Mouse (Mus musculus) embryonic facial prominence, embryonic 14.5 days (tissue): ENCODE measurements around the gene Kifc1. TPM values are rescaled to one million over a fixed set of nuclear protein-coding genes. Genes with fewer than 3 reads are reported as not detected.
A peak's percentile ranks its signal among the peaks of the same experiment; 100 is the strongest.

ENCODE experiments used
- ATAC-seq: fragments of 200-750 bp; cut with Nextera tagmentation; 2 replicates; pipeline ENCODE4 v1.8.0; 2017; ENCODE audit warnings: low read depth, moderate number of reproducible peaks, moderate TSS enrichment
- DNase-seq: peaks from one replicate; pipeline ENCODE4 v3.0.0-alpha.2; 2015; ENCODE audit warnings: low spot score
- H3K27ac ChIP-seq: fragments of 300-500 bp; sonication (generic); replicated peaks from 2 replicates; pipeline ENCODE4 v1.5.1; 2014; ENCODE audit warnings: low read depth, mild to moderate bottlenecking, low read length, moderate library complexity
- H3K27me3 ChIP-seq: fragments of 300-500 bp; sonication (generic); replicated peaks from 2 replicates; pipeline ENCODE4 v1.6.1; 2014; ENCODE audit warnings: low read length; ENCODE audit not compliant: control insufficient read depth, insufficient read depth
- H3K36me3 ChIP-seq: fragments of 300-500 bp; sonication (generic); 2 replicates; pipeline ENCODE4 v1.6.1; 2014; ENCODE audit warnings: low read length, mixed read lengths; ENCODE audit not compliant: control insufficient read depth, insufficient read depth
- H3K4me1 ChIP-seq: fragments of 300-500 bp; sonication (generic); 2 replicates; pipeline ENCODE4 v1.6.1; 2014; ENCODE audit warnings: antibody characterized with exemption, low read length; ENCODE audit not compliant: control insufficient read depth, insufficient read depth
- H3K4me2 ChIP-seq: fragments of 300-500 bp; sonication (generic); 2 replicates; pipeline ENCODE4 v1.6.1; 2014; ENCODE audit warnings: low read depth, mild to moderate bottlenecking, low read length, moderate library complexity, mixed read lengths
- H3K4me3 ChIP-seq: fragments of 300-500 bp; sonication (generic); 2 replicates; pipeline ENCODE4 v1.5.1; 2014; ENCODE audit warnings: low read depth, mild to moderate bottlenecking, low read length
- H3K9ac ChIP-seq: fragments of 300-500 bp; sonication (generic); 2 replicates; pipeline ENCODE4 v1.6.1; 2014; ENCODE audit warnings: low read depth, mild to moderate bottlenecking, low read length, moderate library complexity, mixed read lengths
- H3K9me3 ChIP-seq: fragments of 300-500 bp; sonication (generic); 2 replicates; pipeline ENCODE4 v1.6.1; 2016; ENCODE audit warnings: low read length; ENCODE audit not compliant: control insufficient read depth
- WGBS: fragments of 180-500 bp; shearing (Covaris S2); extraction: QIAGEN DNeasy Blood & Tissue Kit; methylation state at CpG from one replicate; pipeline ENCODE4 v1.1.7; 2014; 5-methylcytosine and 5-hydroxymethylcytosine counted together
- polyA plus RNA-seq: library from polyadenylated mRNA; unstranded; fragments of >200 nt; fragmentation: Nextera tagmentation; extraction: Ambion mirVana; gene quantifications from 2 replicates; pipeline ENCODE4 v1.2.1, GENCODE M21; 2014

Kifc1 gene
- polyA plus RNA-seq, 1 experiment from 2014 or later, result 5.9 TPM

GRCm38 (mm10) chr17:33930280-33931158, 40.1 kb upstream of the Kifc1 start:
- H3K9me3 ChIP-seq, result no peaks in the 10 kb centered on the region
- ATAC-seq (peak; percentile 26), DNase-seq (peak; percentile 77)
- peak overlapping the region; percentile 91 for H3K27ac ChIP-seq
- H3K4me2 ChIP-seq, result peak overlapping the region; percentile 96
- peaks cover 12% of the 10 kb centered on the region for H3K4me1 ChIP-seq
- H3K27me3 ChIP-seq, result no peaks in the 10 kb centered on the region
- H3K4me3 ChIP-seq, result peak overlapping the region; percentile 81
- 1% methylated on average over 36 of the region's 45 CpGs for WGBS
- H3K36me3 ChIP-seq, result peaks cover 38% of the 10 kb centered on the region
- peak overlapping the region; percentile 79 for H3K9ac ChIP-seq

GRCm38 (mm10) chr17:33929371-33930279, 39.2 kb upstream of the Kifc1 start, which contains the start of gene Rgl2:
Rgl2 (plus strand) TSS chr17:33929543.
- DNase-seq (peak; percentile 95), ATAC-seq (peak; percentile 90)
- Histone ChIP-seq H3K4me3 (peak within 1 kb of the TSS; percentile 81), H3K27me3 (no peaks in the 10 kb centered on the region), H3K9ac (peak within 1 kb of the TSS; percentile 79), H3K27ac (peak within 1 kb of the TSS; percentile 91), H3K4me1 (peaks cover 12% of the 10 kb centered on the region), H3K36me3 (peaks cover 33% of the 10 kb centered on the region), H3K9me3 (no peaks in the 10 kb centered on the region), H3K4me2 (peak within 1 kb of the TSS; percentile 96)
- 1% methylated on average over 38 of the region's 80 CpGs for WGBS

- Histone ChIP-seq H3K36me3 (peaks cover 27% of the 10 kb centered on the region), H3K9me3 (no peaks in the 10 kb centered on the region), H3K27me3 (no peaks in the 10 kb centered on the region), H3K4me2 (peak overlapping the region; percentile 96), H3K9ac (peak overlapping the region; percentile 79), H3K4me1 (peaks cover 12% of the 10 kb centered on the region), H3K4me3 (peak overlapping the region; percentile 81), H3K27ac (no peak overlapping the region)
- 63% methylated on average over 21 of the region's 21 CpGs for WGBS
- DNase-seq (no peak), ATAC-seq (no peak)
Observed at GRCm38 (mm10) chr17:33928251-33928947, 37.9 kb upstream of the Kifc1 start.

DNA sequence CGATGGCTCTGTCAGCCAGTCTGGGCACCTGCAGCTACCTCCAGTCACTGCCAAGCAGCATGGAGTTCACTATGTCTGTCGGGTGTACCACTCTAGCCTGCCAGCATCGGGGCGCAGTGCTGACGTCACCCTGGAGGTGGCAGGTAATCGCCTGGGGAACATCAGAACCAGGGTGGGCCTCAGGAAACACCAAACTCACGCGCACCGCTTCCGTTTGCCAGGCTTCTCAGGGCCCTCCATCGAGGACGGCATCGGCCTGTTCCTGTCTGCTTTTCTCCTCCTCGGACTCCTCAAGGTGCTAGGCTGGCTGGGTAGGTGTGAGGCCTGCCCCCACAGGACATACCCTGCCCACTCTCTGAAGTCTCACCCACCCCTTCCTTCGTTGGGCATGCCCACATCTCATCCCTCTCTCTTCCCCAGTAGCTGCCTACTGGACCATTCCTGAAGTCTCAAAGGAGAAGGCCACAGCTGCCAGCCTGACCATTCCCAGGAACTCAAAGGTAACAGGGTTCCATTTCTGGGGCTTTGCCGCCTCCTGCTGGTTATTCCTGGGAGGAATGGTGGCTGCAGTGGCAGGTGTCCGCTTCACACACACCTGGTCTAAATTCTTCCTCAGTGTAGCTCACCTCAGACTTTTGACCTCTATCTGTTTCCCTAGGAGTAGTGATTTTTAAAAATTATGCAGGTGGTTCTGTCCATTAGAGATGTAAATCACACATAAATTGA, 35.9 kb upstream of the Kifc1 start:
- Histone ChIP-seq H3K4me1 (peaks cover 8% of the 10 kb centered on the region), H3K9ac (no peak overlapping the region), H3K9me3 (no peaks in the 10 kb centered on the region), H3K4me3 (no peak overlapping the region), H3K4me2 (no peak overlapping the region), H3K36me3 (peaks cover 16% of the 10 kb centered on the region), H3K27ac (no peak overlapping the region), H3K27me3 (no peaks in the 10 kb centered on the region)
- ATAC-seq (no peak), DNase-seq (no peak)
- WGBS, result 74% methylated on average over 13 of the region's 17 CpGs

DNA sequence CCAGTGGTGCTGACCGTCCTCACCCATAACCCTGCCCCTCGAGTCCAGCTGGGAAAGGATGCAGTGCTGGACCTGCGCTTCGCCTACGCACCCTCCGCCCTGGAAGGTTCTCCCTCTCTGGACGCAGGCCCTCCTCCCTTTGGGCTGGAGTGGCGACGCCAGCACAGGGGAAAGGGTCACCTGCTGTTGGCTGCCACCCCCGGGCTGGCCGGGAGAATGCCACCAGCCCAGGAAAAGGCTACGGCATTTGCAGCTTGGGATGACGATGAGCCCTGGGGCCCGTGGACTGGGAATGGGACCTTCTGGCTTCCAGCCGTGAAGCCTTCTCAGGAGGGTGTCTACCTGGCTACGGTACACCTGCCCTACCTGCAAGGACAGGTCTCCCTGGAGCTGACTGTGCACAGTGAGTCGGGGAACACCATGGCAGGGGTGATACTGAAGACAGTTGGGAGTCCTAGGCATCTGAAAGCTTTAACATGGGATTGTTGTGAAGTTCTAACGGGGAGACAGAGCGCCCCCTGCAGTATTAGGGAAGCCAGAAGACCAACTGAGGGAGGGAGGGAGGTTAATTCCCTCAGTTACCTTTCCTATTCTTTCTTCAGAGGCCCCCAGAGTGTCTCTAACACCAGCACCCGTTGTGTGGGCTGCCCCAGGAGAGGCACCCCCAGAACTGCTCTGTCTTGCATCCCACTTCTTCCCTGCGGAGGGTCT, 35.1 kb upstream of the Kifc1 start:
- H3K27me3 ChIP-seq, result no peaks in the 10 kb centered on the region
- H3K9ac ChIP-seq, result no peak overlapping the region
- H3K9me3 ChIP-seq, result no peaks in the 10 kb centered on the region
- DNase-seq (no peak), ATAC-seq (no peak)
- H3K4me1 ChIP-seq, result peaks cover 5% of the 10 kb centered on the region
- no peak overlapping the region for H3K4me2 ChIP-seq
- H3K36me3 ChIP-seq, result peaks cover 16% of the 10 kb centered on the region
- no peak overlapping the region for H3K27ac ChIP-seq
- WGBS, result 86% methylated on average over 21 of the region's 21 CpGs
- no peak overlapping the region for H3K4me3 ChIP-seq

DNA sequence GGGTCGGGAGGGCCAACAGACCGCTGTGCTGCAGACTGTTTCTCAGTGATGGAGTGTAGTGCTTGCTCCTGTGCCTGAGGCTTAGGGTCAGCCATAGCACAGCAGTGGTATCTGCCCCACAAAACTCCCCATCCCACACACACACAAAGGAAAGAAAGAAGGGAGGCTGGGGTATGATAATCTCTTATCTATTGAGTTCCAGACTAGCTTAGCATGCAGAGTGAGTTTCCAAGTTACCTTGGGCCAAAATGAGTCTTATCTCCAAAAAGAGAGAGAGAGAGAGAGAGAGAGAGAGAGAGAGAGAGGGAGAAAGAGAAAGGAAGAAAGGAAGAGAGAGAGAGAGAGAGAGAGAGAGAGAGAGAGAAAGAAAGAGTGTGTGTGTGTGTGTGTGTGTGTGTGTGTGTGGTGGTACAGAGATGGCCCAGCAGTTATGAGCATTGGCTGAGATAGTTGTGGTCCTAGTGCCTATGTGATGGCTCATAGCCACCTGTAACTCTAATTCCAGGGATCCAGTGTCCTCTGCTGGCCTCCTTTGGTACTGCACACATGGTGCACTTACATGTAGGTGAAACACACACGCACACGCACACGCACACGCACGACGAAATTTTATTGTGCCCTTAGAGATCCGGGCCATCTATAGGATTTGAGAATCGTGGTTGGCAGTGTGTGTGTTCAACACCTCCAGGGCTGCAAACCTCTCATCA, 34.3 kb upstream of the Kifc1 start:
- DNase-seq, result no peak

DNA sequence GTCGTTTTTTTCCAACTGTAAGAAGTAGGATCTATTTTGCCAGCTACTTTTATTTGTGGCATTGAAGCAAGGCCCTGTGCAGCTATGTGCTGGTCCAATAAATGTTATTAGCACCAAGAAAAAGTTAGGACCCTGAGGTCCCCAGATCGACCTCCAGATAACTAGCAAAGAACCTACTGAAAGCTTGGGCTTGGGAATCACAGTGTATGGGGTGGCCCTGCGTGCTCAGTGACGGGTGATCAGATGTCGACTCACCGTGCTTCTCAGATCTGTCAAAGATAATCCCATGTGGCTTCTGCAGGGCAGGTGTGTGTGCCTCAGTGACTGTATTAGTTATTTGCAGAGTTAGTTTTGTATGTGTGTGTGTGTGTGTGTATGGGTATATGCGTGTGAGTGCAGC, 30.9 kb upstream of the Kifc1 start:
- Histone ChIP-seq H3K27ac (no peak overlapping the region), H3K9me3 (no peaks in the 10 kb centered on the region), H3K4me1 (peaks cover 5% of the 10 kb centered on the region), H3K27me3 (no peaks in the 10 kb centered on the region), H3K4me3 (no peak overlapping the region), H3K9ac (no peak overlapping the region), H3K4me2 (no peak overlapping the region), H3K36me3 (peaks cover 14% of the 10 kb centered on the region; the same call in 1 of the 2 replicates)
- ATAC-seq, result no peak
- 76% methylated on average over 7 of the region's 7 CpGs for WGBS
- DNase-seq, result no peak

More for the DNA sequence above, 34.3 kb upstream of the Kifc1 start:
- ATAC-seq, result no peak
- no peaks in the 10 kb centered on the region for H3K9me3 ChIP-seq
- H3K4me3 ChIP-seq, result no peak overlapping the region
- no peaks in the 10 kb centered on the region for H3K27me3 ChIP-seq
- H3K27ac ChIP-seq, result no peak overlapping the region
- peaks cover 16% of the 10 kb centered on the region for H3K36me3 ChIP-seq
- H3K4me2 ChIP-seq, result no peak overlapping the region
- WGBS, result 87% methylated on average over 7 of the region's 10 CpGs
- no peak overlapping the region for H3K9ac ChIP-seq
- H3K4me1 ChIP-seq, result peaks cover 5% of the 10 kb centered on the region
